Mouse (Mus musculus) thymus, adult 2 months (tissue): ENCODE results near the gene Ptprq.

Source experiments
- CTCF ChIP-seq: fragments of 200-500 bp; IDR thresholded peaks from 2 replicates; pipeline ENCODE4 v1.5.1; 2012; ENCODE audit warnings: mild to moderate bottlenecking, control low read depth, low read length, moderate library complexity, borderline replicate concordance; ENCODE audit not compliant: control insufficient read depth, poor library complexity, insufficient read depth; ENCODE audit errors: extremely low read depth
- POLR2A ChIP-seq: fragments of 200-500 bp; IDR thresholded peaks from 2 replicates; pipeline ENCODE4 v1.6.1; 2012; ENCODE audit warnings: mild to moderate bottlenecking, low read length, control low read depth, moderate library complexity; ENCODE audit not compliant: control insufficient read depth, poor library complexity, insufficient read depth; ENCODE audit errors: extremely low read depth

- TF ChIP-seq POLR2A (no peak), CTCF (no peak)
Measured at GRCm38 (mm10) chr10:107499656-107500055, 220.2 kb downstream of the Ptprq start.
